Mouse (Mus musculus) left cerebral cortex, adult 2 months (tissue): ENCODE data around the gene Ube2r2. TPM values are rescaled to one million over a fixed set of nuclear protein-coding genes. Genes with fewer than 3 reads are reported as not detected.

Experiments used
- DNase-seq, 2 experiments: peaks; one replicate each; pipeline ENCODE4 v3.0.0; 2021 to 2022; ENCODE audit warnings: low spot score in 2 of 2, mixed read lengths in 1 of 2; ENCODE audit errors: extremely low spot score in 1 of 2
- H3K27ac ChIP-seq: fragments of 200-600 bp; 2 replicates; pipeline ENCODE4 v1.8.1; 2022
- H3K4me3 ChIP-seq: fragments of 200-600 bp; 2 replicates; pipeline ENCODE4 v1.8.1; 2022
- CTCF ChIP-seq: fragments of 200-600 bp; IDR thresholded peaks from 2 replicates; pipeline ENCODE4 v1.8.1; 2022; ENCODE audit warnings: antibody characterized with exemption, mild to moderate bottlenecking, moderate library complexity
- intact Hi-C: fragments of 180-260 bp; cut with DNase I; formaldehyde crosslinking; loops from one replicate; pipeline ENCODE4 v1.15.1; 2025
- long read RNA-seq, 2 experiments: library from polyadenylated mRNA; stranded (forward); transcript quantifications; one replicate each; pipeline ENCODE4 v2.0.0; 2021; ENCODE audit warnings: borderline mapping rate in 2 of 2
- total RNA-seq, 2 experiments: library from RNA; stranded (reverse); gene quantifications; 2 replicates each; pipeline ENCODE4 v1.2.3; 2021

Ube2r2 gene
- 10 to 100 TPM; 78.8 to 80.9 TPM for total RNA-seq
- long read RNA-seq, experiment 1, transcript Ube2r2-201 (5 exons, 3,600 nt) = major isoform, 56 of 65 reads
- long read RNA-seq, experiment 1, partial matches to known transcripts = 2 of 65 reads
- long read RNA-seq, experiment 1, other reads (novel, unspliced or antisense) = 6 of 65 reads
- long read RNA-seq, experiment 2, transcript Ube2r2-201 (5 exons, 3,600 nt) = major isoform, 43 of 46 reads
- long read RNA-seq, experiment 2, partial matches to known transcripts = 1 of 46 reads
- long read RNA-seq, experiment 2, other reads (novel, unspliced or antisense) = 1 of 46 reads

- no peak; the same call in 1 of the 2 replicates for TF ChIP-seq CTCF
- DNase-seq = peak; percentile 38 to 58
- intact Hi-C loops = loop anchor here (5.0 kb wide), 1 partner anchor 141 kb away; the partner anchor contains the start of gene Ubap2
- Histone ChIP-seq H3K4me3 (peak within 1 kb of the TSS; percentile 58), H3K27ac (peak within 1 kb of the TSS; percentile 95)
Measured at GRCm38 (mm10) chr4:41135711-41136453, at the start of gene Ube2r2. Gene Ube2r2, plus strand, starts transcription at chr4:41135743.

GRCm38 (mm10) chr4:41086947-41087346 lies 48.6 kb upstream of the Ube2r2 start:
- no peak for DNase-seq
- intact Hi-C loops = no loop called here
- TF ChIP-seq CTCF = no peak
- no peak overlapping the region for H3K4me3 ChIP-seq
- no peak overlapping the region for H3K27ac ChIP-seq

- no peak for DNase-seq
Measured at GRCm38 (mm10) chr4:41087459-41088298, 47.9 kb upstream of the Ube2r2 start.

GRCm38 (mm10) chr4:41089189-41089588 lies 46.4 kb upstream of the Ube2r2 start:
- no peak for DNase-seq
- intact Hi-C loops = no loop called here
- no peak for TF ChIP-seq CTCF
- H3K4me3 ChIP-seq = no peak overlapping the region
- H3K27ac ChIP-seq = no peak overlapping the region

More at GRCm38 (mm10) chr4:41087459-41088298, 47.9 kb upstream of the Ube2r2 start:
- Histone ChIP-seq H3K27ac (no peak overlapping the region), H3K4me3 (no peak overlapping the region)
- intact Hi-C loops = no loop called here
- TF ChIP-seq CTCF = no peak

- no peak for TF ChIP-seq CTCF
- DNase-seq = no peak
- intact Hi-C loops = no loop called here
Measured at GRCm38 (mm10) chr4:41089705-41090104, 45.8 kb upstream of the Ube2r2 start.

GRCm38 (mm10) chr4:41091391-41091790 lies 44.2 kb upstream of the Ube2r2 start:
- intact Hi-C loops = no loop called here
- no peak overlapping the region for H3K4me3 ChIP-seq
- H3K27ac ChIP-seq = no peak overlapping the region
- DNase-seq = no peak
- TF ChIP-seq CTCF = no peak

More at GRCm38 (mm10) chr4:41089705-41090104, 45.8 kb upstream of the Ube2r2 start:
- Histone ChIP-seq H3K27ac (no peak overlapping the region), H3K4me3 (no peak overlapping the region)

GRCm38 (mm10) chr4:41092958-41093357 lies 42.6 kb upstream of the Ube2r2 start:
- Histone ChIP-seq H3K4me3 (no peak overlapping the region), H3K27ac (no peak overlapping the region)
- no peak for TF ChIP-seq CTCF
- DNase-seq = no peak
- intact Hi-C loops = no loop called here

GRCm38 (mm10) chr4:41094361-41094760 lies 41.2 kb upstream of the Ube2r2 start:
- intact Hi-C loops = no loop called here
- no peak for TF ChIP-seq CTCF
- no peak for DNase-seq
- H3K27ac ChIP-seq = no peak overlapping the region
- no peak overlapping the region for H3K4me3 ChIP-seq

GRCm38 (mm10) chr4:41096169-41096568 lies 39.4 kb upstream of the Ube2r2 start:
- intact Hi-C loops = no loop called here
- Histone ChIP-seq H3K27ac (no peak overlapping the region), H3K4me3 (no peak overlapping the region)
- TF ChIP-seq CTCF = no peak
- DNase-seq = no peak

- Histone ChIP-seq H3K4me3 (no peak overlapping the region), H3K27ac (no peak overlapping the region)
- DNase-seq = no peak
- intact Hi-C loops = no loop called here
- TF ChIP-seq CTCF = no peak
Measured at GRCm38 (mm10) chr4:41096794-41097193, 38.7 kb upstream of the Ube2r2 start.

GRCm38 (mm10) chr4:41097381-41097780 lies 38.2 kb upstream of the Ube2r2 start:
- intact Hi-C loops = no loop called here
- no peak for TF ChIP-seq CTCF

More at GRCm38 (mm10) chr4:41097381-41097780, 38.2 kb upstream of the Ube2r2 start:
- DNase-seq = no peak
- H3K27ac ChIP-seq = no peak overlapping the region
- no peak overlapping the region for H3K4me3 ChIP-seq
